ENCODE assay signal across 18 mouse cellular contexts in the genomic region with DNA sequence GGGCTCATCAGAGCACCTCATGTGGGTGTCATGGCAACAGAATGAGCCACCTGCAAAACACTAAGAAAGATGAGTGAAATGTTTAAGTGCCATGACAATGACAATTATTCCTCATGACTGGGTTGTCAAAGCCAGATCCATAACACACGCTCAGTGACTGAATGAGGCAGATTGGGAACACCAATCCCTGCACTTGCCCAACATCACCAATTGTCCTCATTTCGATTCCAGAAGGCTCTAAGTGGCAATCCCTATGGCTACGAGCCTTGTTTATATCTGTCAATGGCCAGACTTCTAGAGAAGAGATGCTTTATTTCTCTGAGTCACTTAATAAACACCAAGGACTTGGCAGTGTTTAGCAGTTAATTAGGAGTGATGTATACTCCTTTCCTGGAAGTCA.
DNase-seq lines count a peak whose midpoint lies in the region; ATAC-seq and TF ChIP-seq lines count a peak whose summit lies in the region.
"Had no signal": no experiment of that assay in that cellular context is flagged by ENCODE, and none has a peak within 500 bp of the region (broad histone marks: within the 10 kb centered on the region; RNA-seq: fewer than 3 reads in every experiment).

No protein-coding gene starts in this region.

- H3K9ac ChIP-seq in lung, embryonic 14.5 days = no peak overlapping the region
- H3K9ac ChIP-seq in forebrain, embryonic 14.5 days (ENCODE audit: low read length) = no peak overlapping the region
- H3K9ac ChIP-seq in forebrain, postnatal 0 days = no peak overlapping the region
- H3K9ac ChIP-seq: embryonic facial prominence, embryonic 12.5 days; heart, embryonic 15.5 days; hindbrain, embryonic 14.5 days had no signal

- no peak overlapping the region for H3K27ac ChIP-seq in lung, embryonic 14.5 days (ENCODE audit: low read depth)
- H3K27ac ChIP-seq in forebrain, embryonic 14.5 days (ENCODE audit: low read depth, low read length) = no peak overlapping the region
- no peak overlapping the region for H3K27ac ChIP-seq in forebrain, postnatal 0 days (ENCODE audit: low read depth, low read length)
- H3K27ac ChIP-seq in midbrain, embryonic 10.5 days (replicated peaks) = no peak overlapping the region
- H3K27ac ChIP-seq: embryonic facial prominence, embryonic 12.5 days; heart, adult 2 months; heart, embryonic 15.5 days; hindbrain, embryonic 14.5 days had no signal

- H3K4me3 ChIP-seq in lung, embryonic 14.5 days (ENCODE audit: low read depth, low read length) = no peak overlapping the region
- no peak overlapping the region for H3K4me3 ChIP-seq in lung, adult 2 months (replicated peaks; ENCODE audit: extremely low read depth, low read depth, low read length)
- H3K4me3 ChIP-seq in forebrain, embryonic 14.5 days (ENCODE audit: low read depth, low read length) = no peak overlapping the region
- no peak overlapping the region for H3K4me3 ChIP-seq in forebrain, postnatal 0 days (ENCODE audit: low read depth, low read length)
- no peak overlapping the region for H3K4me3 ChIP-seq in midbrain, embryonic 10.5 days
- H3K4me3 ChIP-seq: embryonic facial prominence, embryonic 12.5 days; heart, adult 2 months; heart, embryonic 15.5 days had no signal

- WGBS in lung, embryonic 14.5 days = 62% methylated on average over 3 of the region's 3 CpGs
- WGBS in lung, adult 2 months = 50% methylated on average over 3 of the region's 3 CpGs
- WGBS in forebrain, embryonic 14.5 days = 21% methylated on average over 3 of the region's 3 CpGs
- WGBS in forebrain, postnatal 0 days = 10% methylated on average over 3 of the region's 3 CpGs
- 82% methylated on average over 3 of the region's 3 CpGs for WGBS in midbrain, embryonic 10.5 days

- no peak for TF ChIP-seq POLR2A in lung, adult 2 months (IDR thresholded peaks at IDR 0.05; ENCODE audit: borderline replicate concordance, extremely low read depth, low read depth, low read length)

- peak; percentile 4 for DNase-seq in lung, embryonic 14.5 days
- DNase-seq in lung, adult 2 months = no peak
- peak; percentile 55 for DNase-seq in forebrain, embryonic 14.5 days (ENCODE audit: low spot score)
- DNase-seq in forebrain, postnatal 0 days = peak; percentile 25
- no peak for DNase-seq in gastrocnemius, postnatal 14 days
- no peak for DNase-seq in midbrain, embryonic 10.5 days (ENCODE audit: low spot score)
- DNase-seq: adrenal gland, postnatal 14 days; cerebellum, adult 2 months; cerebellum, postnatal 10 days; gastrocnemius, postnatal 10 days; heart, adult 2 months; heart, postnatal 14 days; kidney, adult 2 months had no signal

- H3K4me2 ChIP-seq in lung, embryonic 14.5 days = no peak overlapping the region
- no peak overlapping the region for H3K4me2 ChIP-seq in forebrain, embryonic 14.5 days (ENCODE audit: low read length)
- H3K4me2 ChIP-seq in forebrain, postnatal 0 days (ENCODE audit: low read depth) = no peak overlapping the region
- H3K4me2 ChIP-seq: embryonic facial prominence, embryonic 12.5 days; heart, embryonic 11.5 days; heart, embryonic 15.5 days; hindbrain, embryonic 14.5 days had no signal

- intact Hi-C loops in gastrocnemius, postnatal 14 days (cut with DNase I; ENCODE audit: low total_unique reads) = no loop called here

- no peaks in the 10 kb centered on the region for H3K27me3 ChIP-seq in lung, embryonic 14.5 days (ENCODE audit: insufficient read depth, low read length)
- no peaks in the 10 kb centered on the region for H3K27me3 ChIP-seq in forebrain, embryonic 14.5 days (replicated peaks; ENCODE audit: control insufficient read depth, insufficient read depth, low read length)
- no peaks in the 10 kb centered on the region for H3K27me3 ChIP-seq in forebrain, postnatal 0 days (ENCODE audit: insufficient read depth, low read length)
- H3K27me3 ChIP-seq in midbrain, embryonic 10.5 days (ENCODE audit: low read depth, poor library complexity, severe bottlenecking) = no peaks in the 10 kb centered on the region
- H3K27me3 ChIP-seq: embryonic facial prominence, embryonic 12.5 days; heart, embryonic 15.5 days had no signal

- no peaks in the 10 kb centered on the region for H3K4me1 ChIP-seq in lung, embryonic 14.5 days (ENCODE audit: insufficient read depth)
- H3K4me1 ChIP-seq in lung, adult 2 months (ENCODE audit: control insufficient read depth, insufficient read depth, low read length) = no peaks in the 10 kb centered on the region
- H3K4me1 ChIP-seq in forebrain, embryonic 14.5 days (ENCODE audit: control insufficient read depth, insufficient read depth, low read length) = peaks cover 7% of the 10 kb centered on the region; the same call in 1 of the 2 replicates
- H3K4me1 ChIP-seq in forebrain, postnatal 0 days (ENCODE audit: insufficient read depth) = 0 out of 2 replicates have a peak, but pooled peaks cover 6% of the 10 kb centered on the region
- H3K4me1 ChIP-seq in midbrain, embryonic 10.5 days = no peaks in the 10 kb centered on the region
- H3K4me1 ChIP-seq: embryonic facial prominence, embryonic 12.5 days; heart, embryonic 15.5 days had no signal

- H3K9me3 ChIP-seq in lung, embryonic 14.5 days (ENCODE audit: low read depth, low read length) = no peaks in the 10 kb centered on the region
- no peaks in the 10 kb centered on the region for H3K9me3 ChIP-seq in forebrain, embryonic 14.5 days (replicated peaks; ENCODE audit: control insufficient read depth, low read length)
- H3K9me3 ChIP-seq in forebrain, postnatal 0 days (ENCODE audit: low read length) = peaks cover 10% of the 10 kb centered on the region; the same call in 1 of the 2 replicates
- no peaks in the 10 kb centered on the region for H3K9me3 ChIP-seq in midbrain, embryonic 10.5 days (replicated peaks)
- H3K9me3 ChIP-seq: embryonic facial prominence, embryonic 12.5 days; heart, embryonic 15.5 days had no signal

- no peak for TF ChIP-seq CTCF in lung, embryonic 14.5 days (IDR thresholded peaks at IDR 0.05; ENCODE audit: low read depth)
- no peak for TF ChIP-seq CTCF in lung, adult 2 months (IDR thresholded peaks at IDR 0.05; ENCODE audit: insufficient read depth, low read length)
- no peak for TF ChIP-seq CTCF in forebrain, postnatal 0 days (IDR thresholded peaks at IDR 0.05; ENCODE audit: low read depth)

- no peak for ATAC-seq in lung, embryonic 14.5 days (ENCODE audit: insufficient read depth)
- ATAC-seq in forebrain, embryonic 14.5 days = peak; percentile 40; the same call in 1 of the 2 replicates
- ATAC-seq in forebrain, postnatal 0 days = no peak; the same call in 1 of the 2 replicates
- ATAC-seq: intestine, embryonic 16.5 days had no signal

- H3K36me3 ChIP-seq in lung, embryonic 14.5 days (ENCODE audit: insufficient read depth) = no peaks in the 10 kb centered on the region
- no peaks in the 10 kb centered on the region for H3K36me3 ChIP-seq in forebrain, embryonic 14.5 days (ENCODE audit: control insufficient read depth, insufficient read depth, low read length)
- H3K36me3 ChIP-seq in forebrain, postnatal 0 days (ENCODE audit: insufficient read depth) = no peaks in the 10 kb centered on the region
- no peaks in the 10 kb centered on the region for H3K36me3 ChIP-seq in midbrain, embryonic 10.5 days
- H3K36me3 ChIP-seq: embryonic facial prominence, embryonic 12.5 days; heart, embryonic 15.5 days had no signal

Comparison
In these comparisons a context has a peak if more than half of its experiments do, and no peak if none do; other contexts are left out.
1. DNase-seq: peak in lung, embryonic 14.5 days (single experiment), forebrain, embryonic 14.5 days (single experiment) and forebrain, postnatal 0 days (single experiment); none in lung, adult 2 months (single experiment), gastrocnemius, postnatal 14 days (single experiment) and midbrain, embryonic 10.5 days (single experiment).